Mouse (Mus musculus) kidney, adult 2 months (tissue): ENCODE measurements at regions not wholly inside any gene's neighbourhood (a gene's known extent, or its start where the extent isn't known, plus 50 kb on each side); places are given as distances from the start of the nearest gene placed in this dataset.

Experiments used
- CTCF ChIP-seq: fragments of 200-500 bp; conservative IDR thresholded peaks from 2 replicates; pipeline ENCODE4 v1.5.1; 2011; ENCODE audit warnings: low read depth, mild to moderate bottlenecking, control low read depth, low read length, moderate library complexity, mixed read lengths; ENCODE audit not compliant: insufficient read depth, insufficient read length
- POLR2A ChIP-seq: fragments of 200-500 bp; IDR thresholded peaks from one replicate; pipeline ENCODE4 v1.6.1; 2011; ENCODE audit warnings: low read depth, low read length, control low read depth

GRCm38 (mm10) chr1:113308037-113308436 is 1443.3 kb upstream of the Dsel start:
- TF ChIP-seq POLR2A (no peak), CTCF (no peak)
